Mouse (Mus musculus) layer of hippocampus, postnatal 14 days (tissue): ENCODE results near the gene Trpt1. TPM values are rescaled to one million over a fixed set of nuclear protein-coding genes. Genes with fewer than 3 reads are reported as not detected.

Source experiments
- DNase-seq, 2 experiments: peaks; one replicate each; pipeline ENCODE4 v3.0.0; 2021 to 2022; ENCODE audit warnings: low spot score in 2 of 2, mixed read lengths in 1 of 2
- total RNA-seq, 2 experiments: library from RNA; stranded (reverse); gene quantifications; 2 replicates each; pipeline ENCODE4 v1.2.3; 2021

Gene Trpt1
- total RNA-seq, 2 experiments from 2014 or later: 16.4 to 20.4 TPM

- DNase-seq: peak; percentile 99 to 100
Observed at GRCm38 (mm10) chr19:7039841-7040636, 44.1 kb downstream of the Trpt1 start, which contains the start of gene Stip1. TSS of gene Stip1 (minus strand) at chr19:7039967.

GRCm38 (mm10) chr19:7040637-7041130 lies 44.8 kb downstream of the Trpt1 start:
- DNase-seq: no peak

- DNase-seq: no peak
Observed at GRCm38 (mm10) chr19:7041171-7041570, 45.2 kb downstream of the Trpt1 start.

GRCm38 (mm10) chr19:7044279-7044678 lies 48.3 kb downstream of the Trpt1 start:
- DNase-seq: no peak

GRCm38 (mm10) chr19:7044706-7045105 lies 48.8 kb downstream of the Trpt1 start:
- DNase-seq: no peak

Other genes starting within 250 kb of the Trpt1 start
- gene Rps6ka4, start 155.5 kb upstream of the Trpt1 start, total RNA-seq: 10 to 100 TPM; 27.9 to 30.6 TPM
- 1 to 10 TPM; 4.1 to 5.8 TPM for gene Ccdc88b, start 137.9 kb upstream of the Trpt1 start, total RNA-seq
- 10 to 100 TPM; 39.7 to 42.4 TPM for gene Trmt112, start 86.4 kb upstream of the Trpt1 start, total RNA-seq
- 100 to 1,000 TPM; 377 to 396 TPM for gene Prdx5, start 86.0 kb upstream of the Trpt1 start, total RNA-seq
- 10 to 100 TPM; 52.6 to 59.2 TPM for gene Esrra, start 74.3 kb upstream of the Trpt1 start, total RNA-seq
- 10 to 100 TPM; 13.3 to 14.4 TPM for gene Catsperz, start 70.8 kb upstream of the Trpt1 start, total RNA-seq
- gene Kcnk4, start 61.6 kb upstream of the Trpt1 start, total RNA-seq: 10 to 100 TPM; 26.2 to 26.9 TPM
- gene Bad, start 54.3 kb upstream of the Trpt1 start, total RNA-seq: 10 to 100 TPM; 37.4 to 39.2 TPM
- 10 to 100 TPM; 88.1 to 94.9 TPM for gene Gpr137, start 53.7 kb upstream of the Trpt1 start, total RNA-seq
- gene Ppp1r14b, start 21.2 kb upstream of the Trpt1 start, total RNA-seq: 100 to 1,000 TPM in 1 of 2 experiments, 10 to 100 TPM in 1; 96.6 to 107 TPM
- gene Plcb3, start 19.7 kb upstream of the Trpt1 start, total RNA-seq: 10 to 100 TPM; 14.7 to 15.9 TPM
- gene Fkbp2, start 15.6 kb upstream of the Trpt1 start, total RNA-seq: 10 to 100 TPM; 68.8 to 73.3 TPM
- 10 to 100 TPM; 67.4 to 70.3 TPM for gene Vegfb, start 8.5 kb upstream of the Trpt1 start, total RNA-seq
- gene Dnajc4, start 3.6 kb upstream of the Trpt1 start, total RNA-seq: 10 to 100 TPM; 18.7 to 24.2 TPM
- 10 to 100 TPM; 10.9 to 11.9 TPM for gene Nudt22, start within 50 bp of the Trpt1 start, total RNA-seq
- 1 to 10 TPM; 3.6 to 5.4 TPM for gene Fermt3, start 23.3 kb downstream of the Trpt1 start, total RNA-seq
- gene Stip1, start 43.8 kb downstream of the Trpt1 start, total RNA-seq: 100 to 1,000 TPM; 136 to 159 TPM
- 10 to 100 TPM; 10.3 to 11.6 TPM for gene Macrod1, start 60.7 kb downstream of the Trpt1 start, total RNA-seq
- gene Flrt1, start 109.6 kb downstream of the Trpt1 start, total RNA-seq: 10 to 100 TPM; 21.8 to 22.6 TPM
- gene Otub1, start 210.2 kb downstream of the Trpt1 start, total RNA-seq: 100 to 1,000 TPM; 278 to 289 TPM
- gene Cox8a, start 221.5 kb downstream of the Trpt1 start, total RNA-seq: 100 to 1,000 TPM; 973 to 982 TPM
- 10 to 100 TPM; 32.1 to 35.0 TPM for gene Naa40, start 245.1 kb downstream of the Trpt1 start, total RNA-seq